In the genomic region with DNA sequence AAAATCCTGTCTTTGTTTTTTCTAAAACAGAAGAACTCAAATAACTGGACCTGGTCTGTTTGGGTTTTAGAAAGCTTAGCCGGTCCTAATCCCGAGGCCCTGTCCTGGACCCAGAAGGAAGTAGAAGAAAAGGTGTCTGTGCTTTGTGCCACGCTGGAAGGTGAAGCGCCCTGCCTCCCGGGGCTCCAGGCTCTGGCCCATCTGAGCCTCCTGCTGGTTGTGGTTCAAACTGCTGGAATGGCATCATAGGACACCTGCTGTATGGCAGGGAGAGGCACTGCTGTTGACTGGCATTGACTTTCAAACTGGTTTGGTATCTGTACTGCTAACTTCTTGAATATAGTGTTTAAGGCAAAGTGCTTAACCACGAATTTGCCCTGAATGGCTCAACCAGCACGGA, we compare ENCODE assay signal across 8 mouse cellular contexts. TPM values are rescaled to one million over a fixed set of nuclear protein-coding genes. Genes with fewer than 3 reads are reported as not detected.
DNase-seq lines count a peak whose midpoint lies in the region; ATAC-seq and TF ChIP-seq lines count a peak whose summit lies in the region.

No protein-coding gene starts in this region.

- H3K27ac ChIP-seq in embryonic facial prominence, embryonic 11.5 days (replicated peaks; ENCODE audit: low read depth, low read length) = no peak overlapping the region
- no peak overlapping the region for H3K27ac ChIP-seq in kidney, postnatal 0 days

- H3K4me3 ChIP-seq in embryonic facial prominence, embryonic 11.5 days (ENCODE audit: low read depth, low read length) = no peak overlapping the region
- H3K4me3 ChIP-seq in kidney, postnatal 0 days (replicated peaks; ENCODE audit: low read depth, low read length) = no peak overlapping the region

- no peaks in the 10 kb centered on the region for H3K4me1 ChIP-seq in embryonic facial prominence, embryonic 11.5 days (ENCODE audit: control insufficient read depth, insufficient read depth, low read length)
- H3K4me1 ChIP-seq in kidney, postnatal 0 days (replicated peaks; ENCODE audit: insufficient read depth, low read length) = peaks cover 11% of the 10 kb centered on the region

- peak; percentile 74 for TF ChIP-seq CTCF in kidney, postnatal 0 days (IDR thresholded peaks at IDR 0.05; ENCODE audit: low read depth)

- WGBS in embryonic facial prominence, embryonic 11.5 days = 48% methylated on average over 7 of the region's 7 CpGs
- 60% methylated on average over 7 of the region's 7 CpGs for WGBS in kidney, postnatal 0 days

- H3K27me3 ChIP-seq in embryonic facial prominence, embryonic 11.5 days (ENCODE audit: control insufficient read depth, insufficient read depth, low read length) = no peaks in the 10 kb centered on the region
- H3K27me3 ChIP-seq in kidney, postnatal 0 days (ENCODE audit: insufficient read depth, low read length) = no peaks in the 10 kb centered on the region

- H3K36me3 ChIP-seq in embryonic facial prominence, embryonic 11.5 days (replicated peaks; ENCODE audit: control insufficient read depth, insufficient read depth, low read depth, low read length) = no peaks in the 10 kb centered on the region
- no peaks in the 10 kb centered on the region for H3K36me3 ChIP-seq in kidney, postnatal 0 days (ENCODE audit: insufficient read depth, low read length)

- ATAC-seq in embryonic facial prominence, embryonic 11.5 days (replicated peaks; ENCODE audit: insufficient number of reproducible peaks, low FRiP score, low TSS enrichment, low read depth) = no peak
- no peak for ATAC-seq in kidney, postnatal 0 days (replicated peaks; ENCODE audit: low FRiP score, low read depth)

- H3K4me2 ChIP-seq in embryonic facial prominence, embryonic 11.5 days (ENCODE audit: low read depth, low read length) = no peak overlapping the region
- no peak overlapping the region for H3K4me2 ChIP-seq in kidney, postnatal 0 days (ENCODE audit: low read length)

- intact Hi-C loops in heart, postnatal 25 days (cut with DNase I) = no loop called here

- DNase-seq in heart, adult 11 months = peak; percentile 95
- no peak for DNase-seq in heart, postnatal 25 days (ENCODE audit: low spot score)
- peak; percentile 28 for DNase-seq in NIH3T3 (ENCODE audit: low read depth)
- DNase-seq in embryonic facial prominence, embryonic 11.5 days (ENCODE audit: low spot score) = peak; percentile 34
- DNase-seq in kidney, postnatal 0 days (ENCODE audit: low spot score) = peak; percentile 63
- peak; percentile 60 for DNase-seq in ovary, postnatal 36 days (ENCODE audit: low spot score)
- DNase-seq in gastrocnemius, postnatal 10 days = no peak
- DNase-seq in frontal cortex, postnatal 25 days (ENCODE audit: low spot score in 2 of 2) = no peak

- H3K9me3 ChIP-seq in embryonic facial prominence, embryonic 11.5 days (replicated peaks; ENCODE audit: control insufficient read depth, low read length) = no peaks in the 10 kb centered on the region
- H3K9me3 ChIP-seq in kidney, postnatal 0 days (replicated peaks; ENCODE audit: low read length) = no peaks in the 10 kb centered on the region

- no peak overlapping the region for H3K9ac ChIP-seq in embryonic facial prominence, embryonic 11.5 days (replicated peaks; ENCODE audit: low read length)
- no peak overlapping the region for H3K9ac ChIP-seq in kidney, postnatal 0 days (ENCODE audit: low read depth, low read length)

RNA-seq across cellular contexts. Expression of a gene that starts 3.4 kb away (rescaled TPM):
- total RNA-seq in heart, postnatal 25 days (2021) = 10 to 100 TPM; 81.3 to 83.2 TPM
- polyA plus RNA-seq in embryonic facial prominence, embryonic 11.5 days (2014; fragmentation: Nextera tagmentation; extraction: Ambion mirVana) = 24.2 and 26.9 TPM in 2 replicates
- polyA plus RNA-seq in kidney, postnatal 0 days (2015; fragmentation: Nextera tagmentation; extraction: Ambion mirVana) = 26.7 and 29.0 TPM in 2 replicates
- 10 to 100 TPM; 15.0 to 17.6 TPM for total RNA-seq in gastrocnemius, postnatal 10 days (2021)

Comparison
In these comparisons a context has a peak if more than half of its experiments do, and no peak if none do; other contexts are left out.
1. DNase-seq: peak in heart, adult 11 months (single experiment), NIH3T3 (single experiment), embryonic facial prominence, embryonic 11.5 days (single experiment), kidney, postnatal 0 days (single experiment) and ovary, postnatal 36 days (single experiment); none in heart, postnatal 25 days (single experiment), gastrocnemius, postnatal 10 days (single experiment) and frontal cortex, postnatal 25 days (0 of 2).
2. RNA of a gene that starts 3.4 kb away (total RNA-seq): 81.3 to 83.2 TPM in heart, postnatal 25 days; 15.0 to 17.6 TPM in gastrocnemius, postnatal 10 days; every median in the first group is over 4 times any median in the second.